Mouse (Mus musculus): ENCODE measurements around the gene Sycp2l.

DNA sequence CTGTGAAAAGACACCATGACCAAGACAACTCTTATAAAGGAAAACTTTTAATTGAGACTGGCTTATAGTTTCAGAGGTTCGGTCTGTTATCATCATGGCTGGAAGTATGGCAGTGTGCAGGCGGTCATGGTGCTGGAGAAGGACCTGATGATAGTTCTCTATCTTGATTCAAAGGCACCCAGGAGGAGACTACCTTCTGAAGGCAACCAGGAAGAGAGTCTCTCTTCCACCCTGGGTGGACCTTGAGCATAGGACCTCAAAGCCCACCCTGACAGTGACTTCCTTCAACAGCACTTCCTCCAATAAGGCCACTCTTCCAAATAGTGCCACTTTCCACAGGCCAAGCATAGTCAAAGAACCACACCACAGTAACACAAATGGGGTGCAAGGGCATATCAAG is 14.1 kb upstream of the Sycp2l start:
- no peak for TF ChIP-seq ZC3H11A (IDR thresholded peaks at IDR 0.05; ENCODE audit: borderline replicate concordance, low read depth, low read length)
- no peak for TF ChIP-seq ZNF384 (IDR thresholded peaks at IDR 0.05; ENCODE audit: low read depth, low read length)
- no peak for TF ChIP-seq CHD2 (IDR thresholded peaks at IDR 0.05; ENCODE audit: low read depth, low read length)
- TF ChIP-seq MAFK (IDR thresholded peaks at IDR 0.05; ENCODE audit: insufficient read depth, low read depth, low read length), result no peak
- TF ChIP-seq HCFC1 (IDR thresholded peaks at IDR 0.05; ENCODE audit: borderline replicate concordance, insufficient read depth, low read length), result no peak

All from ES-E14 (cell line).